Mouse (Mus musculus) left cerebral cortex, adult 2 months (tissue): ENCODE results near the gene 4921536K21Rik. TPM values are rescaled to one million over a fixed set of nuclear protein-coding genes. Genes with fewer than 3 reads are reported as not detected.
"Not testable (repeated sequence)": the region's sequence is repeated elsewhere in the genome, so short reads cannot be mapped to it uniquely, and the experiment has no call there.

Experiments used
- DNase-seq, 2 experiments: peaks; one replicate each; pipeline ENCODE4 v3.0.0; 2021 to 2022; ENCODE audit warnings: low spot score in 2 of 2, mixed read lengths in 1 of 2; ENCODE audit errors: extremely low spot score in 1 of 2
- H3K27ac ChIP-seq: fragments of 200-600 bp; 2 replicates; pipeline ENCODE4 v1.8.1; 2022
- H3K4me3 ChIP-seq: fragments of 200-600 bp; 2 replicates; pipeline ENCODE4 v1.8.1; 2022
- CTCF ChIP-seq: fragments of 200-600 bp; IDR thresholded peaks from 2 replicates; pipeline ENCODE4 v1.8.1; 2022; ENCODE audit warnings: antibody characterized with exemption, mild to moderate bottlenecking, moderate library complexity
- intact Hi-C: fragments of 180-260 bp; cut with DNase I; formaldehyde crosslinking; loops from one replicate; pipeline ENCODE4 v1.15.1; 2025
- total RNA-seq, 2 experiments: library from RNA; stranded (reverse); gene quantifications; 2 replicates each; pipeline ENCODE4 v1.2.3; 2021

The 4921536K21Rik gene
- total RNA-seq, 2 experiments from 2014 or later: 0.54 to 0.61 TPM

DNA sequence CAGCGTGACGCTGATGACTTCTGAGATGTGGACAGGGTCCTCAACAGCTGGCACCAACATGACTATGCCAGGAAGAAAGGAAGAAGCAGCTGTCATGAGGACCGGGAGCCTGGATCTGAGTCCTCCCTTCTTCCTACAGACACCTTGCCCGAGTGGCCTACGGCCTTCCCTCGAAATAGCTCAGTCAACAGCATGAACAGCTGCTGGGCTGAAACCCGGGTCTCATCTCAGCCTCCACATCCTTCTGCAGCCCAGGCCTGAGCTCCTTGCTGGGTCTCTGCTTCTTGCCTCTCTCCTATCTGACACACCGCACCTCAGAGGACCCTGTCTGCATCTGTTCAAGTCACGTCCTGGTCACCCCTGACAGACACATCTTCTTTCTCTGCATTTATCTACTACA is 27.2 kb upstream of the 4921536K21Rik start:
- TF ChIP-seq CTCF: no peak
- Histone ChIP-seq H3K27ac (no peak overlapping the region), H3K4me3 (no peak overlapping the region)
- no peak for DNase-seq
- intact Hi-C loops: loop anchor here (5.0 kb wide), 1 partner anchor 385 kb away; no protein-coding TSS in a partner anchor

DNA sequence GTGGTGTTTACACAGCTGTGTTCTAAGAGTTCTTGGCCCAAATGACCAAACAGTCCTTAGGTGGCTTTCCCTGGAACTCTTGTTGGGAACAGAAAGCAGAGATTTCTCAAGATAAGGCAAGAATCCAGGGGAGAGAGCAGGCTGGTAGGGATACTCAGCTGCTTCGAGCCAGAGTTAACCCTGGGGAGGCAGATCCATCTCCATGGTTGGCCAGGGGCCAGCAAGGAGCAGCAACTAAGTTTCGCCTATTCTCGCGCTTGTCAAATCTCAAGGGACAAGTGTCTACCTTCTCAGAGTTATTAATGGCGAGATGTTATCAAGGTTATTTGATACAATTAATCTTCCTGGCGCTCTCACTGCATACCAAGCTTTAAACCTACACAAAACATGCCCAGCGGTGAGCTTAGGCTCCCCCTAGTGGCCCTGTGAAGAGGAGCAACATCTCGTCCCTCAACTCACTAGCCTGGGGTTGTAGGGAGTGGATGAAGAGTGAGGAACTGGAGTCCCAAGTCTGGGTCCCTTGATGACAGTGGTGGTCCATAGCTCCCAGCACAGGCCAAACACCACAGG is 26.5 kb upstream of the 4921536K21Rik start:
- peak; percentile 90 for TF ChIP-seq CTCF
- DNase-seq: peak in 1 of 2 experiments; percentile 67
- Histone ChIP-seq H3K4me3 (no peak overlapping the region), H3K27ac (no peak overlapping the region)
- intact Hi-C loops: loop anchor here (5.0 kb wide), 1 partner anchor 384 kb away; no protein-coding TSS in a partner anchor

- H3K27ac ChIP-seq: no peak overlapping the region
- no peak for TF ChIP-seq CTCF
- H3K4me3 ChIP-seq: no peak overlapping the region
- no peak for DNase-seq
- intact Hi-C loops: loop anchor here (5.0 kb wide), 1 partner anchor 383 kb away; no protein-coding TSS in a partner anchor
These were observed 25.6 kb upstream of the 4921536K21Rik start for GRCm38 (mm10) chr11:3920476-3920875.

GRCm38 (mm10) chr11:3918738-3919137 is 23.8 kb upstream of the 4921536K21Rik start:
- TF ChIP-seq CTCF: peak; percentile 61
- intact Hi-C loops: no loop called here

GRCm38 (mm10) chr11:3914109-3914840 is 19.4 kb upstream of the 4921536K21Rik start, which contains the start of gene Slc35e4:
Slc35e4 (minus strand) TSS chr11:3914664.
- intact Hi-C loops: loop anchor here (5.0 kb wide), 1 partner anchor 202 kb away; no protein-coding TSS in a partner anchor
- DNase-seq: peak; percentile 77 to 84

More at GRCm38 (mm10) chr11:3918738-3919137, 23.8 kb upstream of the 4921536K21Rik start:
- no peak for DNase-seq
- Histone ChIP-seq H3K27ac (no peak overlapping the region), H3K4me3 (no peak overlapping the region)

GRCm38 (mm10) chr11:3913316-3914108 is 18.6 kb upstream of the 4921536K21Rik start:
- TF ChIP-seq CTCF: no peak; the same call in 1 of the 2 replicates
- peak; percentile 93 to 95 for DNase-seq
- Histone ChIP-seq H3K4me3 (peak overlapping the region; percentile 77), H3K27ac (peak overlapping the region; percentile 92)
- intact Hi-C loops: loop anchor here (1.0 to 5.0 kb wide), 2 partner anchors 18 to 201 kb away; partner anchors contain the start of genes 4921536K21Rik and Dusp18

More at GRCm38 (mm10) chr11:3914109-3914840, 19.4 kb upstream of the 4921536K21Rik start, which contains the start of gene Slc35e4:
- peak; percentile 97 for TF ChIP-seq CTCF
- Histone ChIP-seq H3K27ac (peak within 1 kb of the TSS; percentile 92), H3K4me3 (peak within 1 kb of the TSS; percentile 77)

DNA sequence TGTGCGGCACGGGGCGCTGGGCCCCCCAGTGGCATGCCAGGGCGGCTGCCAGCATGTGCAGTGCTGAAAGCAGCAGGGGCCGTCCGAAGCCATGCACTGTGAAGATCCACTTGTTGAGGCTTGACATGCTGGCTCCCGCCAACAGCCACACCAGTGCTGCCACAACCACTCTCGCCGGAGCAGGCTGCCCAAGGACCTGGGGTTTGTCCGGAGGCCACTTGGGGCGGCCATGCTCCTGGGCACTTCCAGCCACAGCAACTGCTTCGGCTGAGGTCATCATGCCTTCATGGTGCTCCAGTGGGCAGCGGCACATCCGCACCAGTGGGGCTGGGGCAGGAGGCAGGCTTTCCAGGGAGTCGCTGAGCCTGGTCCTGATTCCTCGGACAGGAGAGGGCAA is 18.0 kb upstream of the 4921536K21Rik start:
- intact Hi-C loops: loop anchor here (1.0 to 5.0 kb wide), 2 partner anchors 18 to 201 kb away; partner anchors contain the start of genes 4921536K21Rik and Dusp18
- DNase-seq: peak in 1 of 2 experiments; percentile 37
- TF ChIP-seq CTCF: no peak; the same call in 1 of the 2 replicates
- Histone ChIP-seq H3K4me3 (peak overlapping the region; percentile 77), H3K27ac (peak overlapping the region; percentile 92)

DNA sequence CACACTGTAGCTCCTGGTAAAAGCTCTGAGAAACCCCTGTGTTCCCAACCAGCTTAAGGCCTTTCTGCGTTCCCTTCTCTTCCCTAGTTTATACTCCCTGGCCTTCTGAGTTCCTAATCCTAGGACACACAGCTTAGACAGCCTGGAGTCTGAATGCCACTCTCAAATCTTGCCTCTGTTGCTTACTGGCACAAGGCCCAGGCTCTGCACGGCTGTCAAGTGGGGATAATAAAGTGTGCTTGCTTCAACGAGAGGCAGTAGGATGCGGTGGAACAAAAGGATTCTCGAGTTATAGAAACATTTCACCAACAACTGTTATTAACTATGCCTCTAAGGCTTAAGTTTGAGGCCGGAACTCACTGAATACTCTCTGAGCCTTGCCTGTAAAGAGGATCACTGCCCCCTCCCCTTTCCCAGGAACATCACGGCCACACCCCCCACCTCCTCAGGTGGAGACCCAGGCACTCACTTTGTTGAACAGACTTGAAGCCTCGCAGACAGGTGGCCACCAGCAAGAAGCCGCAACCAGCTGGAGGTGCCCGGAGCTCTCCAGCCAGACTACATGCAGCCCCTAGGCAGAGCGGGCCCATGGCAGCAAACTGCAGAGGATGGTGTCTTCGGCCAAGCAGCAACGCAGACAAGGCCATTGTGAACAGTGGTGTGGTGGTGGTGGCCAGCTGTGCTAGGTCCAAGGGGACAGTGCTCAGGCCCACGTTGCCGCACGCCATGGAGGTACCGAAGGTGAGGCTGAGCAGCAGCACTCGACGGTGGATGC is 17.4 kb upstream of the 4921536K21Rik start:
- Histone ChIP-seq H3K27ac (peak overlapping the region; percentile 92), H3K4me3 (peak overlapping the region; percentile 77)
- TF ChIP-seq CTCF: no peak
- intact Hi-C loops: loop anchor here (5.0 kb wide), 1 partner anchor 200 kb away; no protein-coding TSS in a partner anchor
- peak in 1 of 2 experiments; percentile 33 for DNase-seq

DNA sequence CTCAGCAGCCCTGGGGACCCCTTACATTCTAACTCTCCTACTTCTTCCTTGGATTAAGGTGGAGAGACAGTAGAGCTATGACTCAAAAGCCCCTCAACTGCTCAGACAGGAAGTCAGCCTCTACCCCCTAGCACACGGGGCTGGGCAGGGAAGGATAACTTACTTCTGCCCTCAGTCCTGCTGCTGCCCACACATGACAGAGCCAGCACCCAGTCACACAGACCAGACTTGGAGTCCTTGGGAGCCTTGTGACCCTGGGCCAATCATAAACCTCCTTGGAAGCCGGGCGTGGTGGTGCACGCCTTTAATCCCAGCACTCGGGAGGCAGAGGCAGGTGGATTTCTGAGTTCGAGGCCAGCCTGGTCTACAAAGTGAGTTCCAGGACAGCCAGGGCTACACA is 16.5 kb upstream of the 4921536K21Rik start:
- H3K27ac ChIP-seq: peak overlapping the region; percentile 69; the same call in 1 of the 2 replicates
- DNase-seq: not testable (repeated sequence)
- intact Hi-C loops: loop anchor here (5.0 kb wide), 1 partner anchor 199 kb away; no protein-coding TSS in a partner anchor
- H3K4me3 ChIP-seq: peak overlapping the region; percentile 77

DNA sequence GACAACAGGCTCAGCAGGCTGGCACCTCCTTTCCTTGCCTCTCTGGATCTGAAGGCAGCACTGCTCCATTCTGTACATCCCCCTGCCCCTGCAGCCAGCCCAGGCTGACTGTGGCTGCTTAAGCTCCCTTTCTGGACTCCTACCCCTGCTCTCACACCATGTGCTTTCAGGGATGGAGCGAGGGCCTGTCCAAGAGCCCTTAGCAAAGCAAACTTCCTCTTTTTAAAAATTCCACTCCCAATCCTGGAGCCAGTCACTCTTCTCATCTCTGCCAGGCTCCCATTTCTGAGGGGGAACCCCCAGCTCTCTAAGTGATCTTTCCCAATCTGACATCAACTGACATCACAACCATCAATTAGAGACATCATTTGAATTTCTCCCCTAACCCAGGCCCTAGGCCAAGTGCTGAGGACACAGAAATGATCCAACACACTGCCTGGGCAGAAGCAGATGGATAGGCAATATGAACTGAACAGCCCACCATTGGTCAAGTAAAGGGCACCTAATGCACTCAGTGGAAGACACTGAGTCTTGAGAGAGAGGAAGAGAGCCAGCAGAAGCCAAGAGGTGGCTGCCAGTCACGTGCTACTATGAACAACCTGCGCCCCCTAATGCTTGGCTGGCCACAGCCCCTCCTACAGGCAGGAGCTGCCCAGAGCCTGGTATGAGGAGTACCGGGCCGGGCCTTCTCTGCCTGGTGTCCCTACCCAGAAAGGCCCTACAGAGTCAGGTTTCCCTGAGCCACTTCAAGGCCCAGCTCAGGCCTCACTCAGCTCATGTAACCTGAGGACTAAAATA is 15.8 kb upstream of the 4921536K21Rik start:
- intact Hi-C loops: loop anchor here (5.0 kb wide), 1 partner anchor 198 kb away; no protein-coding TSS in a partner anchor
- no peak for DNase-seq
- TF ChIP-seq CTCF: peak; percentile 25
- Histone ChIP-seq H3K4me3 (peak overlapping the region; percentile 77), H3K27ac (peak overlapping the region; percentile 69)
